Mouse (Mus musculus): Measurements from ENCODE around the gene Kifc3. TPM values are rescaled to one million over a fixed set of nuclear protein-coding genes. Genes with fewer than 3 reads are reported as not detected.
"Not testable (repeated sequence)": the region's sequence is repeated elsewhere in the genome, so short reads cannot be mapped to it uniquely, and the experiment has no call there.

Kifc3 gene
- 28.6 and 31.3 TPM in 2 replicates for polyA plus RNA-seq (2015; fragmentation: Nextera tagmentation; extraction: Ambion mirVana)

DNA sequence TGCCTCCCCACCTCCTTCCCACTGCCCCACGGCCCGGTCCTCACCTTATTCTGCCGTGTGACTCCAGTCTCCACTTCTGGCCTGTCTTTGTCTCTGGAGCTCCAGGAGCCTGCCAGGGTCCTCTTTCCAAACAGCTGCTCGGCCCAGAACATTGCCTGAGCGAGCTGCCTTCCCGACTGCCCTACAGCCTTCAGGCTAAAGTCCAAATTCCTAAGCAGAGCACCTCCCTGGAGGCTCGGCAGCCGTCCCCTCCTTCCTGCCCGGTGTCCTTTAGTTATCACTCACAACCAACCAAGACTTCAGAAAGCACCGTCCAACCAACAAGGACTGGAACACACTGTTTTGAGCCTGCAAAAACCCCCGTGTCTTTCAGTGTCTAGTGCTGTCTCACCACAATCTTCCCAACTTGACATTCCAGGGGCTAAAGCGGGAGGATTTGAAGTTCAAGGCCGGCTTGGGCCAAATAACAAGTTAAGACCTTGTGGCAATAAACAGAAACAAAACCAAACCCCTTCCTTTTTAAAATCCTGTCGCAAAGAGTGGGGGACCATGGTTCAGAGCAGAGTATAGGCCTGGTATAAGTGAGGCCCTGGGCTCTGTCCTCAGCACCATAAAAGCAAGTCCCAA is at the start of gene Kifc3:
Gene Kifc3, minus strand, starts transcription at position 164 of the 627 bp plus-strand sequence.
- Histone ChIP-seq H3K4me2 (replicated peaks) (peak within 1 kb of the TSS; percentile 41), H3K9me3 (no peaks in the 10 kb centered on the region), H3K27me3 (replicated peaks) (no peaks in the 10 kb centered on the region), H3K36me3 (no peaks in the 10 kb centered on the region), H3K4me1 (replicated peaks) (0 out of 2 replicates have a peak, but pooled peaks cover 4% of the 10 kb centered on the region), H3K27ac (peak within 1 kb of the TSS; percentile 13; the same call in 1 of the 2 replicates), H3K9ac (no peak within 1 kb of the TSS), H3K4me3 (replicated peaks) (peak within 1 kb of the TSS; percentile 24)
- ATAC-seq = peak; percentile 85
- 38% methylated on average over 14 of the region's 14 CpGs for WGBS

DNA sequence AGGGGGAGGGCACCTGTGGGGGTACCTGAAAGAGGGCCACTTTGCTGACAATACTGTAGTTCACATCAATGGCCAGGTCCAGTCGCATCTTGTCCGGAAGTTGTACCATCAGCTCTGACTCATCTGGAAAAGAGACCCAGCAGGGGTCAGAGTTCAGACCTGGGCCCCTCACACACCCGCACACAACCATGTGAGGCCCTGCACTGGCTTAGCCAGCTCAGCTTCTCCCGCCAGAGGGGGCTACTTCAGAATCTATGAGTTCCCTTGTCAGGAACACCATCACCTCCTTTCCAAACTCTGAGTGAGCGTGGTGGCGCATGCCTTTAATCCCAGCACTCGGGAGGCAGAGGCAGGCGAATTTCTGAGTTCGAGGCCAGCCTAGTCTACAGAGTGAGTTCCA is 49.4 kb upstream of the Kifc3 start:
- H3K27me3 ChIP-seq (replicated peaks) = no peaks in the 10 kb centered on the region

DNA sequence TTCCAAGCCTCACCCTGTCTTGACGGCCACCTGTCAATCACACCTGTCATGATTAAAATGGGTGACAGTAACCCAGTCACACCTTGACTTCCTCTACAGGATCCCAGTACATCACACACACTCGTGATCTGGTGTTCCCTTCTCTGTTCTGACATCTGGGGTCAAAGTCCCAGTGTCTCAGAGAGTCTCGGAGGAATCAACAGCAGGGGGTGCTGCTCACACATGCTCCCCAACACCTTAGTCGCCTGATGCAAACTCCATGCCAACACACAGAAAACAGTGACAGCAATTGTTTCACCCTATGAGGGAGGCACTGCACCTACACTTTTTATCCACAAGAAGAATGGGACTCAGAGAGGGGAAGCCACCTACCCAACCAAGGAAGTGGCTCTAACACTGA is 47.2 kb upstream of the Kifc3 start:
- Histone ChIP-seq H3K9me3 (no peaks in the 10 kb centered on the region), H3K4me3 (replicated peaks) (no peak overlapping the region), H3K27ac (no peak overlapping the region), H3K36me3 (no peaks in the 10 kb centered on the region), H3K4me1 (replicated peaks) (peaks cover 5% of the 10 kb centered on the region; the same call in 1 of the 2 replicates), H3K4me2 (replicated peaks) (no peak overlapping the region), H3K9ac (no peak overlapping the region), H3K27me3 (replicated peaks) (no peaks in the 10 kb centered on the region)
- 46% methylated on average over 4 of the region's 4 CpGs for WGBS
- ATAC-seq = no peak

More for the DNA sequence above, 49.4 kb upstream of the Kifc3 start:
- Histone ChIP-seq H3K9ac (no peak overlapping the region), H3K4me3 (replicated peaks) (no peak overlapping the region), H3K36me3 (no peaks in the 10 kb centered on the region), H3K27ac (no peak overlapping the region), H3K9me3 (no peaks in the 10 kb centered on the region), H3K4me1 (replicated peaks) (0 out of 2 replicates have a peak, but pooled peaks cover 2% of the 10 kb centered on the region), H3K4me2 (replicated peaks) (no peak overlapping the region)
- 67% methylated on average over 9 of the region's 9 CpGs for WGBS
- peak; percentile 29; the same call in 1 of the 2 replicates for ATAC-seq

DNA sequence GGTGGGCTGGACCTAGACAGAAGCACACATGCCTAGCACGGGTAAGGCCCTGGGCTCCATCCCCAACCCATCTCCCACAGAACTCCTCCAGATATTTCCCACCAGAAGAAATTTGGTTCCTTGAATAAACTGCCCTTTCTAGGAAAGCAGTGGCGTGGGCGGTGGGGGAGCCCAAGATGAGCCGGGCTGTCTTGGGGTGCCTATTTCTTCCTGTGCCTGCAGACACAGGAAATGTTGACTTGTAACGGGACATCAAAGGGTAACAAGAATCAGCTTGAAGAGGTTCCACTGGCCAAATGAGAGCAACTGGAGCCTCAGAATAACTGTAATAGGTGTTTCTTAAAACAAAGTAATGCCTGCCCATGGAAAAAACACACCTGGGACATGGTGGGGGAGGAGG is 44.7 kb upstream of the Kifc3 start:
- Histone ChIP-seq H3K4me2 (replicated peaks) (no peak overlapping the region), H3K4me1 (replicated peaks) (peaks cover 13% of the 10 kb centered on the region; the same call in 1 of the 2 replicates), H3K27ac (no peak overlapping the region), H3K9ac (no peak overlapping the region), H3K27me3 (replicated peaks) (no peaks in the 10 kb centered on the region), H3K36me3 (no peaks in the 10 kb centered on the region), H3K9me3 (no peaks in the 10 kb centered on the region), H3K4me3 (replicated peaks) (no peak overlapping the region)
- ATAC-seq = no peak
- 79% methylated on average over 5 of the region's 5 CpGs for WGBS

DNA sequence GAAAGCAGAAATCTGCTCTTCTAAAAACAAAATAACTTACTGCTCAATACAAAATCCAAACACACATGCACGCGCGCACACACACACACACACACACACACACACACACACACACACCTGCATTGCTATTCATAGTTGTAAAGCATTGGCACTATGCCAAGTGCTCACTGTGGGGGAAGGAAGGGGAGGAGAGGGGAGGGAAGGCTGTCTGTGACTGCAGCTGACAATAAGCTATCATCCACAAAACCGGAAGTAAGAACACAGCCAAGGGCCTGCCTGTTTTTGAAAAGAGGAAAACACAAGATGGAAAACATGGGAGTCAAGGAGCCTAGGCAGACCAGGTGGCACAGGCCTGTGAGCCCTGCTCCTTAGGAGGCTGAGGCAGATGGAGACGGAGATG is 42.6 kb upstream of the Kifc3 start:
- H3K27me3 ChIP-seq (replicated peaks) = no peaks in the 10 kb centered on the region
- H3K27ac ChIP-seq = peak overlapping the region; percentile 40; the same call in 1 of the 2 replicates
- H3K9me3 ChIP-seq = no peaks in the 10 kb centered on the region
- no peaks in the 10 kb centered on the region for H3K36me3 ChIP-seq
- H3K4me2 ChIP-seq (replicated peaks) = no peak overlapping the region
- WGBS = 42% methylated on average over 5 of the region's 5 CpGs
- peaks cover 13% of the 10 kb centered on the region; the same call in 1 of the 2 replicates for H3K4me1 ChIP-seq (replicated peaks)
- H3K4me3 ChIP-seq (replicated peaks) = no peak overlapping the region
- peak; percentile 83 for ATAC-seq
- no peak overlapping the region for H3K9ac ChIP-seq

DNA sequence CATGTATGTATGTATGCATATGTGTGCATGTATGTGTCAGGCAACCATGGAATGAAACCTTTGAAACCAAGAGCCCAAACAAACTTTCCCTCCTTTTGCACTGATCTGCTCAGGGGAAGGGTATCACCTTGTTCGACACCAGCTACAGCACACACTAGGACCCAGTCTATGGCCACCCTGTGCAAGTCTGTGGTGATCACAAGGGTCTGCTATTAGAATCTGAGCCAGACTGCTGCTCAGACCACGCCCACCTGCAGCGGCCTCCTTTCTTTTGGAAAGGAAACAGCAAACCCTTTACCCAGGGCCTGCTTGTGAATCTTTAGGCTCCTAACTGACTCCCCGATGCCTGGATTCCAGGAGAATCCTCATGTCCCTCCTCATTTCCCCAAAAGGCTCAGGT is 41.2 kb upstream of the Kifc3 start:
- Histone ChIP-seq H3K27ac (no peak overlapping the region), H3K27me3 (replicated peaks) (no peaks in the 10 kb centered on the region), H3K4me3 (replicated peaks) (no peak overlapping the region), H3K36me3 (no peaks in the 10 kb centered on the region), H3K4me1 (replicated peaks) (peaks cover 13% of the 10 kb centered on the region; the same call in 1 of the 2 replicates), H3K9ac (no peak overlapping the region), H3K4me2 (replicated peaks) (no peak overlapping the region), H3K9me3 (no peaks in the 10 kb centered on the region)
- no peak for ATAC-seq
- 68% methylated on average over 4 of the region's 4 CpGs for WGBS

DNA sequence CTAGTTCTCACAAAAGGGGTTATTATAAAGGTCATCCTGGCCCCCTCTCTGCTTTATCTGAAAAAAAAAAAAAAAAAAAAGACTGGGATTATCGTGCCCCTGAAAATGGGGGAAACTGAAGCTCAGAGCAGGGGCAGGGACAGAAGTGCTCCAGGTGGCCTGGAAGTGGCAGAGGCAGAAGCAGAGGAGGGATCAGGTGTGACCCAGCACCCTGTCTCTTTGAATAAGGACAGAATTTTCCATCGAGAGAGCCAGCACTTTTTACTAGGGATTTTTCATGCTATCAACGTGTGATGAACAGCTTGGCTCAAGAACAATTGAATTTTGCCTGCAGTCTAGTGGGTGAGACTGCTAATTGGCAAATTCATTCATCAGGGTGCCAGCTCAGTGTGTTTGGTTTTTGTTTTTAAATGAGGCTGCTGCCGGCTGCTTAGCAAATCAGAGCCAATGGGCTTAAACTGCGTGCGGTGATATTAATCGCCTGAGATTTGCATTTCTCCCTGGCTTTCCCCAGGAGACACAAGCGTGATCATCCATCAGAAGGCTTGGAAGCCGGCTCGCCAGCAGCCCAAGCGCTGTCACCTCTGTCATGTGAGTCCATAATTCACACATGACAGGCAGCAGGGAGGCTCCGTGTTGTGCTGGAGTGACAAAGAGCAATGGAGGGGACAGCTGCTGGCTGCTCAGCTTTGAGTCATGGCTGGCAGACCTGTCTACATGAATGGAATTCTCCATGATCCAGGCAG is 40.4 kb upstream of the Kifc3 start:
- ATAC-seq = peak; percentile 45; the same call in 1 of the 2 replicates
- 44% methylated on average over 12 of the region's 12 CpGs for WGBS

DNA sequence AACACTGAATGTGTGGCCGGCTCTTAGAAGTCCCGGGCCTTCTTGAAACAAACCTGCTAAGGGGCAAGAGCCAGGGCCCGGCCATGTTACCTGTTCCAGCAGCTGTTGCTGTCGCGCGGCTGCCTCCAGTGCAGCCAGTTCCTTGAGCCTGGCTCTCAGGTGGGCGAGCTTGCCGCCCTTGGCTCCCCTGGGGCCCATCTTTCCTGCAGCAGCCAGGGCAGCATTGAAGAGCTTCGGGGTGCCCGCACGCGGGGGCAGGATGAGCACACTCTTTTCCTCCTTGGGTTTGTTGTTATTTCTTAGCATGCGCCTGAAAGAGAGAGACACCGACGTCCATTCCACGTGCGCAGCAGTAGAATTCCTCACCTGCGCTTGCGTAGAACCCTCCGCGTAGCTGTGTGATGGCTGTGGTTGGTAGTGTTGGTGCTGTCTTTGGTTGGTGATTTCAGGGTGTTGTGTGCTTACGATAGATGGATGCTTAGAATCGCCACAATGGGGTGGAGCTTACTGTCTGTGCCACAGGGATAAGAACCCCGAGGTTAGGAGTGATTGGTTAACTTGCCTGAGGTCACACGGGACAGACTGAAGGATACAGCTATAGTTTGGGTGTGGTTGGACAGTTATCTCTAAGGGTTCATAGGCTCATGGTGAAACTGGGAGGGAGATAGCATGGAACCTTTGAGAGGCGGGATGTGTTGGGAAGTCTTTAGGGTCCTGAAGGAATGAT is 39.6 kb upstream of the Kifc3 start:
- H3K4me2 ChIP-seq (replicated peaks) = no peak overlapping the region
- H3K27me3 ChIP-seq (replicated peaks) = no peaks in the 10 kb centered on the region
- no peak overlapping the region for H3K4me3 ChIP-seq (replicated peaks)
- no peak overlapping the region for H3K27ac ChIP-seq
- H3K9ac ChIP-seq = no peak overlapping the region
- 89% methylated on average over 26 of the region's 26 CpGs for WGBS
- H3K9me3 ChIP-seq = no peaks in the 10 kb centered on the region
- ATAC-seq = no peak
- H3K36me3 ChIP-seq = no peaks in the 10 kb centered on the region
- peaks cover 13% of the 10 kb centered on the region; the same call in 1 of the 2 replicates for H3K4me1 ChIP-seq (replicated peaks)

More for the DNA sequence above, 40.4 kb upstream of the Kifc3 start:
- H3K27ac ChIP-seq = no peak overlapping the region
- H3K4me1 ChIP-seq (replicated peaks) = peaks cover 13% of the 10 kb centered on the region; the same call in 1 of the 2 replicates
- H3K4me2 ChIP-seq (replicated peaks) = no peak overlapping the region
- H3K27me3 ChIP-seq (replicated peaks) = no peaks in the 10 kb centered on the region
- H3K4me3 ChIP-seq (replicated peaks) = no peak overlapping the region
- no peak overlapping the region for H3K9ac ChIP-seq
- no peaks in the 10 kb centered on the region for H3K36me3 ChIP-seq
- no peaks in the 10 kb centered on the region for H3K9me3 ChIP-seq

DNA sequence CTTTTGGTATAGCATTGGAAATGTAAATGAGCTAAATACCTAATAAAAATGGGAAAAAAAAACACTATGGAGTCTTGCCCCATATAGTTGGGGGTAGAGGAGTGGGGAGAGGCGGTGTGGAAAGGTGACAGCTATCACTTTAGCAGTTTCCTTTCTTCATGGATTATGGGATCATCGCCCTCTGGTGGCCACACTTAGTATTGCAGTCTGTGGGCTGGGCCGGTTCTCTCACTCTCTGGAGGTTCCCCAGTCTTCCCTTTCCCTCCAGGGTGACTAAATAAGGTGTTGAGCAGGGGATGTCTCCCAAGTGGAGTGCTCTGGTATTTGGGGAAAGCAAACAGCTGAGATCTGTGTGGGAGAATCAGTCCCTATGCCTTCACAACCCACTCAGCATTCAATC is 33.1 kb upstream of the Kifc3 start:
- WGBS = 5% methylated on average over 3 of the region's 3 CpGs
- no peaks in the 10 kb centered on the region for H3K27me3 ChIP-seq (replicated peaks)
- no peak overlapping the region for H3K9ac ChIP-seq
- H3K4me1 ChIP-seq (replicated peaks) = no peaks in the 10 kb centered on the region
- H3K4me2 ChIP-seq (replicated peaks) = no peak overlapping the region
- H3K4me3 ChIP-seq (replicated peaks) = no peak overlapping the region
- ATAC-seq = 0 out of 2 replicates have a peak, but pooled peaks have one; percentile 49
- no peaks in the 10 kb centered on the region for H3K36me3 ChIP-seq
- H3K9me3 ChIP-seq = no peaks in the 10 kb centered on the region
- no peak overlapping the region for H3K27ac ChIP-seq

DNA sequence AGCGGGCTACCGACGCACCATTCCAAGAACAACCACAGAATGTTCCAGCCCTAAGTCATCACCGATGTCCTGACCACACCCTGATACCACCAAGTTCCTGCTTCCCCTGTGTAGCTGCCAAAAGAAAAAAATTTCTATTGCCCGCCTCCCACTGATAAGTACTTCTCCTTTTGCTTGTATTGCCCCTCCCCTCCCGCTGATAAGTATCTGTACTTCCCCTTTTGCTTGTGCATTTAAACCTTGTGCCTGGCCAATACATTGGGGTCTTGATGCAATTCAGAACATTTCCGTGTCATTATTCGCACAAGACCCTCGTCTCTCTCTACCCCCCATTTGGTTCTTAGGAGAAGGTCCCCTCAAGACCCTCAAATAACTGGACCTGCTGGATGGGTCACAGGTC is 27.5 kb upstream of the Kifc3 start:
- 90% methylated on average over 9 of the region's 9 CpGs for WGBS
- not testable (repeated sequence) for H3K4me1 ChIP-seq (replicated peaks); H3K36me3 ChIP-seq; H3K9me3 ChIP-seq; H3K27ac ChIP-seq; H3K9ac ChIP-seq; H3K4me3 ChIP-seq (replicated peaks); H3K27me3 ChIP-seq (replicated peaks); ATAC-seq; H3K4me2 ChIP-seq (replicated peaks)

DNA sequence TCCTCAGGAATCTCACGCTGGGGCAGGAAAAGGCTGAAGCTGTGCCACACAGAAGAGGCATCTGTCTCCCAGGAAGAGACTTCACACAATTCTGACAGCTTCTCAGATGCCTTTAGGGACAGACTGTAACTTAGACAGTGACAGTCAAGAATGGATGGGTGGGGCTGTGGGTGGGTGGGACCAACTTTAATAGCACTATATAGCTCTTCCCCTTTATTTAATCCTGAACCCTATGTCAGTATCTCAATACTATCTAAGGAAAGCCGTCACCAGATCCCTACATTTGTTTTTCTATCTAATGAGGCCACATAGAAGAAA is 24.5 kb upstream of the Kifc3 start:
- Histone ChIP-seq H3K36me3 (no peaks in the 10 kb centered on the region), H3K9me3 (no peaks in the 10 kb centered on the region), H3K27me3 (replicated peaks) (no peaks in the 10 kb centered on the region), H3K4me3 (replicated peaks) (no peak overlapping the region), H3K9ac (no peak overlapping the region), H3K27ac (no peak overlapping the region), H3K4me1 (replicated peaks) (no peaks in the 10 kb centered on the region), H3K4me2 (replicated peaks) (no peak overlapping the region)
- no peak for ATAC-seq
- 53% methylated on average over 2 of the region's 2 CpGs for WGBS

Data from intestine, embryonic 15.5 days (tissue).